Mouse (Mus musculus): ENCODE data around the gene Cfap57.

Gene Cfap57

GRCm38 (mm10) chr4:118620279-118620966 is at the start of gene Cfap57, which contains the start of gene Ebna1bp2:
Gene Cfap57 (minus strand): TSS chr4:118620777.
Gene Ebna1bp2 (plus strand): TSS chr4:118620799.
- peak; percentile 88 to 93 for DNase-seq (ENCODE audit: low spot score in 2 of 2)

DNA sequence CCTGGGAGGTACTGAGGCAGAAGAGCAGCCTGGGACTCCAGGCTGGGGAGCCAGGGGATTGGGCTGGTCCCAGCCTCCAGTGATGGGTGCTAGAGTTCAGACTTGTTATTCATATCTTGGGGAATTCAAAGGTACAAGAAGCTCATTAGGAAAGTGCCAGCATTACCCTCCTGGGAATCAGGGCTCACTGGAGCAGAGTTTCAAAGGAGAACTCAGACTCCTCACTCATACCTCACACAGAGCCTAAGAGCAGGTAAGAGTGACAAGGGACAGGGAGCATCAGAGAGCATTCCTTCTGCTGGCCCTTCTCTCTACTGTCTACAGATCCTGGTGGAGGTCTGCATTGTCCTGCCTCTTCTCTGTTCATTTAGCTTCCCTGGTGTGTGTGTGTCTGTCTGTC is 38.1 kb upstream of the Cfap57 start, which contains the start of gene Olfr62:
TSS of gene Olfr62 (plus strand) at position 301 of the 400 bp plus-strand sequence.
- no peak for DNase-seq (ENCODE audit: low spot score in 2 of 2)

DNA sequence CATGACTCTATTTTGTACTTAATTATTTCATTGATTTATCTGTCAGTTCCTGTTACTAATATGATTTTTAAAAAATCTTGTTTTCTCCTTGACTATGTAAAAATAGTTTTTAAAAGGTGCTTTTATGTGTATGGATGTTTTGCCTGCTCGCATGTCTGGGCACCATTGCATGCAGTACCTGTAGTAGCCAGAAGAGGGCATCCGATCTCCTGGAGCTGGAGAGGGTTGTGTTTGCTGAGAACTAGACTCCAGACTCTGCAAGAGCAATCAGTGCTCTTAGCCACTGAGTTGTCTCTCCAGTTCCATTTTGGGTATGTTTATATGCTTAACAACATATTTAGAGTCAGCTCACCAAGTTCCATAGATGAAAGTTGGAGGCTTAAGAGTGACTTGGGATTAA is 24.7 kb upstream of the Cfap57 start:
- DNase-seq (ENCODE audit: low spot score in 2 of 2): peak in 1 of 2 experiments; percentile 16

- DNase-seq (ENCODE audit: low spot score in 2 of 2): no peak
Measured at GRCm38 (mm10) chr4:118642346-118643190, 22.0 kb upstream of the Cfap57 start.

DNA sequence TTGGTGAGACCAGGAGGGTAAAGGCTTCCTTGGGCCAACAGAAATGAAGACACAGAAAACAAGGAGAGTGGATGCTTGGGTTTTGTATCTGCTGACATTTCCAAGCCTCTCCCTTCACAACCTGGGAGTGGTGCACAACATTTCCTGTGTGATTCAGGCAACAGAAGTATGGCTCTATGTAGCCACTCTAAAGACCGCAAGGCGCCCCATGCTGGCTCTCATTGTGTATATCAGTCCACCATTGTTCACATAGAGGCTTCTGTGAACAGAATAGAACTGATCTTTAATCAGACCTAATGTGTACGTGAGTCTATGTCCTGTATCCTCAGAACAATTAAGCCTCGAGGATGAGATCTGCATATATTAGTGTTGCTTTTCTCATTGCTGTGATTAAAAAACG is 9.7 kb upstream of the Cfap57 start:
- DNase-seq (ENCODE audit: low spot score in 2 of 2): no peak

GRCm38 (mm10) chr4:118621781-118622180 is 1.2 kb upstream of the Cfap57 start:
- DNase-seq (ENCODE audit: low spot score in 2 of 2): no peak

- DNase-seq (ENCODE audit: low spot score in 2 of 2): no peak
Measured at GRCm38 (mm10) chr4:118620967-118621320, 367 bp upstream of the Cfap57 start.

- no peak for DNase-seq (ENCODE audit: low spot score in 2 of 2)
Measured at GRCm38 (mm10) chr4:118615412-118615811, 5.2 kb downstream of the Cfap57 start.

GRCm38 (mm10) chr4:118612619-118613018 is 8.0 kb downstream of the Cfap57 start:
- peak in 1 of 2 experiments; percentile 17 for DNase-seq (ENCODE audit: low spot score in 2 of 2)

DNA sequence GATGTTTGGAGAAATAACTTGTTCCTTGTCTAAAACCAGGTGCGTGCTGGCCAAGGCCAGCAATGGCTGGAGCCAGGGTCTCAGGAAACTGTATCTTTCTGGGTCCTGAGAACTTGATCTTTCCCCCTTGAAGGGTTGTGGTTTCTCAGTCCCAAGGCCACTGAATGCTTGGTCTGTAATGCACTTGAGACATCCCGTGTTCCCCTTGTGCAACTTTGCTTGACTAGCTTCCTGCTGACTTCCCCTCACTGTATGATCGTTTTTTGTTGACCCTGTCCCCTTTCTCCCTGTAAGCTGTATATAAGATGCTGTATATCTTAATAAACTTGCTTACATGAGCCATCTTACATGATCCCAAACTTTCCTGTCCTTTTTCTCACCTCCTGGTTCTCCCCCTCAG is 10.7 kb downstream of the Cfap57 start:
- no peak for DNase-seq (ENCODE audit: low spot score in 2 of 2)

- DNase-seq (ENCODE audit: low spot score in 2 of 2): no peak
Measured at GRCm38 (mm10) chr4:118604065-118604464, 16.5 kb downstream of the Cfap57 start.

DNA sequence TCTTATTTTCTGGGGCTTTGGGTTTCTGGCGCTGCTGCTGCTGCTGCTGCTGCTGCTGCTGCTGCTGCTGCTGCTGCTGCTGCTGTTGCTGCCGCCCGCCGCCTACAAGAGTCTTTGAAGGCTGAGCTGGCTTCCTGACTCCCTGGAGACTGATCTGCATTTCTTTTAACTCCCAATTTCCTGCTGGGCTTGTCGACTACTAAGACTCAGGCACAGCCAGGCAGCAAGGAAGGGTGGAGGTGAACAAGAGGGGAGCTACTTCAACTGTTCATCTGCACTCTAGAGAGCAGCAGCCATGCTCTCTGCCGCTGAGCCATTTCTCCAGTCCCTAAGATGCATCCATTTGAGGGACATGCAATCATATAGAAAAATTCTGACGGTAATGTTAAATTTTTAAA is 30.8 kb downstream of the Cfap57 start:
- DNase-seq (ENCODE audit: low spot score in 2 of 2): no peak

DNA sequence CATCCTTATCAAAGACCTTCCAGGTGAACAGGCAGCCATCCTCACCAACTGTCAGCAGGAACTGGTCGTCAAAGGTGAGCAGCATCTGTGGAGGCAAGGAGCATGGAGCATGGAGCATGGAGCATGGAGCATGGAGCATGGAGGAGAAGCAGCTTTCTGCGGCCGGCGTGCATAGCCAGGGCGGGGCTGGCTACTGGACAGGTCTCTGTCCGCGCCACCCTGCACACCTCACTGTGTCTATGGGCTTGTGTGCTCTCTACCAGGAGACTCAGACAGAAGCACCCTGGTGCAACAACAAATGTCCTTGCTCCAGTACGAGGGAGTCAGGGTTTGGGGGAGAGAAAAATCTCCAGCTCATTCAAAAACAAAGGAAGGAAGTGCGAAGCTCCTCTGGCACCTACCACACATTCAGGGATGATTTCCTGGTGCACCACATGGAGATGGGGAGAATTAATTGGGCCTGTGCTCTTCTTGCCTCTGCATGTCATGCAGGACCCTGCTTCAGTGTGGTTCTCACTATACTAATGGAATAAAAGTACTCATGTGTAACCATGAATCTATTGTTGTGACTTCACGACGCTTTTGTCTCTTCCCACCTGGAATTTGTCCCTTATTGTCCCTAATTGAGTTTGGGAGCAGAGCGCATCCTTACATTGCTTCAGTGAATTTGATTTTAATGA is 31.4 kb downstream of the Cfap57 start:
- DNase-seq (ENCODE audit: low spot score in 2 of 2): no peak

DNA sequence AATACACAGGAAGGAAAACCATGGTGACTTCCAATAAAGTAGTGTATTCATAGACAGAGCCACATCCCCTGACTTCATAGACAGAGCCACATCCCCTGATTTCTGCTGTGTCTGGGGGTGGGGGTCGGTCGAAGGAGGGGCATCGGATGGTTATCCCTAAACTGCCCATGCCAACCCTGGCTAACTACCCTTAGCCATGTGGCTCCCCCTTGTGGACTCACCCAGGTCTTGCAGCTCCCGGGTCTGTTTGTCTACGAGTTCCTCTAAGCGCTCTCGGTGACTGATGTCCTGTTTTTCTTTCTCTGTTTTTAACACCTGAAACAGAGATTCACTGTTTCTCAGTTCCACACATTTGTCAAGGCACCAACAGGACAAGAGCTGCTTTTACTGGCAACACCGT is 37.9 kb downstream of the Cfap57 start:
- no peak for DNase-seq (ENCODE audit: low spot score in 2 of 2)

- no peak for DNase-seq (ENCODE audit: low spot score in 2 of 2)
Measured at GRCm38 (mm10) chr4:118581508-118581907, 39.1 kb downstream of the Cfap57 start.

GRCm38 (mm10) chr4:118579313-118579712 is 41.3 kb downstream of the Cfap57 start:
- no peak for DNase-seq (ENCODE audit: low spot score in 2 of 2)

DNA sequence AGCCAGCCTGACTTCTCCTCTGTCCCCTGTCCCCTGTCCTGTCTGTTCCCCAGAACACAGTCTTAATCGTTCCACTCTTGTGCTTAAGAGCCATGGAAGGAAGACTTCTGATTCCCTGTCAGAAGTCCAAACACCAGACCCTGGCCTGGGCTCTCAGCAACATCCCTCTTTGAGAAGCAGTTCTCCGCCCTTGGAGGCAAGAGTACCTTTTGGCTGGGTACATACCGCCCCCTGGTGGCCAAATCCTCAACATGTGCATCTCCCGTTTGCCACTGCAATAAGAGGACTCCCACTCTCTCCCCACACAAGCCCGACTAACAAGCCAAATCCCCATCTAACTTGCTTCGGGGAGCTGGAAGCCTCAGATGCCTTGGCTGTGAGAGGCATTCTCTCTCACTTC is 44.5 kb downstream of the Cfap57 start:
- peak; percentile 23 to 48 for DNase-seq (ENCODE audit: low spot score in 2 of 2)

GRCm38 (mm10) chr4:118571441-118571840 is 49.1 kb downstream of the Cfap57 start:
- DNase-seq (ENCODE audit: low spot score in 2 of 2): no peak

DNA sequence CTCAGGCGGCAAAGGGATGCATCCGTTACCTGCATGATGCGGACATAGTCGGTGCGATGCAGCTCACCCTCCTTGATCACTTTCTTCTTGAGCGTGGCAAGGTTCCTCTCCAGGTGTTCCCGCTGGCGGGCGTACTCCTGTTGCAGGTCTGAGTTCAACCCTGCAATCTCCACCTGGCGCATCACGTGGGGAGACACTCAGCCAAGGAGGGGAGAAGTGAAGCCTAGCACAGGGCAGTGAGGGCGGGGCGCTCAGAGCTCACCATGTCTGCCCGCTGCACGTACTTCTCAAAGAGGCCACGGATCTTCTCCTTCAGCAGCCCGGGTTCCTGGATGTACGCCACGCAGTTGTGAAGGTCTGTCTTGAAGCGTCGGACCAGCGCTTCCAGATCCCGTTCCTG is 51.3 kb downstream of the Cfap57 start:
- no peak for DNase-seq (ENCODE audit: low spot score in 2 of 2)

DNA sequence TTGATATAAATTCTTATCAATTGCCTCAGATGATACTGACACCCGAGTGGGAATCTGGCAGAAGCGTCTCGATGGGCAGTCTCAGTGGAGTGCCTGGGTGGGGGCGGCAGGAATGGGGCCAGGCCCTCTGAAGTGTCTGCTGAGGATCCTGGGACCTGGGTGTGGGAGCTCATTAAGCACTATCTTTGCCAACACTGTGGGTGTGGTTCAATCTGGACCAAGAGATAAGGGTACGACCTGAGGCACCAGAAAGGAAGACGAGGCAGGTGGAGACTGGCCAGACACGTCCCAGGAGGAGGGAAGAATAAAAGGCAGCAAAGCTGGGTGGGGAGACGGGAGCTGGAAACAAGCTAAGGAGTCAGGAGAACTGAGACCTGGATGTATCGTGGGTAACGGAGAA is 51.9 kb downstream of the Cfap57 start:
- peak; percentile 39 to 60 for DNase-seq (ENCODE audit: low spot score in 2 of 2)

DNA sequence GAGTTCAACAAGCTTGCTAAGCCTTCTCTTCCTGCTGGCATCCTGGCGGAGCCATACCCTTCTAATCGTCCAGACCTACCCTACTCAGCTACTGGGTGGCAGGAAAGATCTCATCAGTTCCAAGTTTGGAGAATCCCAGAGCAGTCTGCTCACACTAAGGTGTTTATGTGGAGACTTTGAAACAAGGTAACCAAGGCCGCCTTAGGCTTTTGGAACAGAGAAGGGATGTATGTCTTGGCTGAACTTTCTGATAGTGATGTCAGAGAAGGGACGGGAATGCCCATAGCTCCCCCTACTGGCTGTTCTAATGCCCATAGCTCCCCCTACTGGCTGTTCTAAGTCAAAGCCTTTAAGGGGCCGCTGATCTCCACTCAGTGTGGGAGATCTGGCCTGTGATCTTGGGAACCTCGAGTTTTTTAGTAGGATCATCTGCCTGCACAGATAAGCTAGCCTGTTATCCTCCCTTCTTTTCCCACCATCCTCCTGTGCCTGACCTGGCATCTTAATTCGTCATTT is 54.4 kb downstream of the Cfap57 start:
- DNase-seq (ENCODE audit: low spot score in 2 of 2): peak in 1 of 2 experiments; percentile 14

- no peak for DNase-seq (ENCODE audit: low spot score in 2 of 2)
Measured at GRCm38 (mm10) chr4:118564926-118565279, 55.7 kb downstream of the Cfap57 start.

Measured in spleen, postnatal 36 days (tissue).